Mouse (Mus musculus): ENCODE data around the gene Cd27. TPM values are rescaled to one million over a fixed set of nuclear protein-coding genes. Genes with fewer than 3 reads are reported as not detected.

Cd27 gene
- polyA plus RNA-seq, 1 experiment from 2014 or later: 3.1 TPM

DNA sequence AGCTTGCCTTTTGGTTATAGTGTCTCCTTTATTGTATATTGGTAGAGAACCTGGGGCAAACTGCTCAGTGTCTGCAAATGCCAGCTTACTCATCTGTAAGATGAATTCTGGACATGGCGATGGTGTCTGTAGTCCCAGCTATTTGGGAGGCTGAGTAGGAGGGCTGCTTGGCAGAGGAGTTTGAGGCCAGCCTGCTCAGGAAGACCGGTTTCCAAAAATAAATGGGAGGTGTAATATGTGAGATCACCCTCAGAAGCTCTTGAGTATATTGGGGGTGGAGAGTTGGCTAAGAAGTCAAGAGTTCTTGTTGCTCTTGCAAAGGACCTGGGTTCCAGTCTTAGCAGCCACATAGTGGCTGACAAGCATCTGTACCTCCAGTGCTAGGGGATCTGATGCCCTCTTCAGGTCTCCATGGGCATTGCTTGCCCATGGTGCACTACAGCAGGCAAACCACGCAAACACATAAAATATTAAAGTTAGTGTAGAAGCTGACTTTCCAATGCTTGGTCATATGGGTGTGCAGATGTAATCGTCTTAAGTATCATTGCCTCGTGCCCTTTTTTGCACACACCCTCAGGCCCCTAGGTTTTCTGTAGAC is 11.2 kb downstream of the Cd27 start:
- no peak overlapping the region for H3K4me3 ChIP-seq (ENCODE audit: low read length)
- no peaks in the 10 kb centered on the region; the same call in 1 of the 2 replicates for H3K4me1 ChIP-seq (replicated peaks; ENCODE audit: control insufficient read depth, insufficient read depth, low read length)
- no peak overlapping the region for H3K4me2 ChIP-seq (ENCODE audit: low read depth, low read length)
- ATAC-seq (ENCODE audit: low read depth): no peak
- no peak overlapping the region for H3K9ac ChIP-seq (ENCODE audit: low read length)
- no peaks in the 10 kb centered on the region for H3K27me3 ChIP-seq (ENCODE audit: control insufficient read depth, insufficient read depth, low read depth, low read length)
- no peaks in the 10 kb centered on the region for H3K36me3 ChIP-seq (ENCODE audit: control insufficient read depth, insufficient read depth, low read length)
- WGBS: 85% methylated on average over 5 of the region's 5 CpGs
- H3K27ac ChIP-seq (ENCODE audit: low read length): no peak overlapping the region
- H3K9me3 ChIP-seq (ENCODE audit: control insufficient read depth, low read length): no peaks in the 10 kb centered on the region

DNA sequence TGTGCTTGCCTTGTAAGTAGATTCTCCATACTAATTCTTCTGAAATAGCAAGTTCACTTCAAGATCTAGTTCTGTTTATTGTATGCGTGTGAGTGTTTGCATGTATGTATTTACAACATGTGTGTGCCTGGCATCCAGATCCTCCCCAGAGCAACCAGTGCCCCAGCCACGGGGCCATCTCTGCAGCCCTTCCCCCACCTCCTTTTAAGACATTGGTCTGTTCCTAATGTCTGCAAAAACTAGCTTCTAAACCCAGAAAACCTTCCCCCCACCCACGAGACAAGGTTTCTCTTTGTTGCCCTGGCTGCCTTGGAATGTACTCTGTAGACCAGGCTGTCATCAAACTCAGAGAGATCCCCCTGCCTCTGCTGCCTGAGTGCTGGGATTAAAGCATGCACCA is 14.2 kb downstream of the Cd27 start:
- H3K9ac ChIP-seq (ENCODE audit: low read length): no peak overlapping the region
- no peaks in the 10 kb centered on the region for H3K9me3 ChIP-seq (ENCODE audit: control insufficient read depth, low read length)
- no peak overlapping the region for H3K4me2 ChIP-seq (ENCODE audit: low read depth, low read length)
- H3K27me3 ChIP-seq (ENCODE audit: control insufficient read depth, insufficient read depth, low read depth, low read length): no peaks in the 10 kb centered on the region
- no peaks in the 10 kb centered on the region for H3K36me3 ChIP-seq (ENCODE audit: control insufficient read depth, insufficient read depth, low read length)
- ATAC-seq (ENCODE audit: low read depth): no peak
- no peak overlapping the region for H3K4me3 ChIP-seq (ENCODE audit: low read length)
- WGBS: 58% methylated on average over 3 of the region's 3 CpGs
- no peaks in the 10 kb centered on the region for H3K4me1 ChIP-seq (replicated peaks; ENCODE audit: control insufficient read depth, insufficient read depth, low read length)
- no peak overlapping the region for H3K27ac ChIP-seq (ENCODE audit: low read length)

DNA sequence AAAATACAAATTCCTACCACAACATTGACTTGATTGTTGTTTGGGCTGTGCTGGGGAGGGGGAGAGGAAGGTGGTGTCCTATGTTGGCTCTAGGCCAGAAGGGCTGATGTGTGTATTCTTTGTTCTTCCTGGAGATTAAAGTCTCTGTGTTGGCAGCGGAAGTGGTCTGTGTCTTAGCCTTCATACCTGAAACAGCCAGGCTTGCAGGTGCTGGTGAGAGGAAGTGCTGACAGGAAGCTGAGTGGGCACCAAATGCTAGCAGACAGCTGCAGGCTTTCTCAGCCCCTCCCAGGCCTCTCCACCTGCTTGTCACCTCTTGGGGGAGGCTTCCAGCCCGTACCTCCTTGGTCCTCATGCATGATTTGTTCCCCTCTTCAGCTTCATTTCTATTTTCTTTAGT is 14.7 kb downstream of the Cd27 start:
- no peak overlapping the region for H3K9ac ChIP-seq (ENCODE audit: low read length)
- ATAC-seq (ENCODE audit: low read depth): no peak
- H3K4me2 ChIP-seq (ENCODE audit: low read depth, low read length): no peak overlapping the region
- no peaks in the 10 kb centered on the region for H3K36me3 ChIP-seq (ENCODE audit: control insufficient read depth, insufficient read depth, low read length)
- 46% methylated on average over 2 of the region's 2 CpGs for WGBS
- H3K27me3 ChIP-seq (ENCODE audit: control insufficient read depth, insufficient read depth, low read depth, low read length): no peaks in the 10 kb centered on the region
- H3K27ac ChIP-seq (ENCODE audit: low read length): no peak overlapping the region
- H3K4me1 ChIP-seq (replicated peaks; ENCODE audit: control insufficient read depth, insufficient read depth, low read length): no peaks in the 10 kb centered on the region
- H3K4me3 ChIP-seq (ENCODE audit: low read length): no peak overlapping the region
- H3K9me3 ChIP-seq (ENCODE audit: control insufficient read depth, low read length): no peaks in the 10 kb centered on the region

DNA sequence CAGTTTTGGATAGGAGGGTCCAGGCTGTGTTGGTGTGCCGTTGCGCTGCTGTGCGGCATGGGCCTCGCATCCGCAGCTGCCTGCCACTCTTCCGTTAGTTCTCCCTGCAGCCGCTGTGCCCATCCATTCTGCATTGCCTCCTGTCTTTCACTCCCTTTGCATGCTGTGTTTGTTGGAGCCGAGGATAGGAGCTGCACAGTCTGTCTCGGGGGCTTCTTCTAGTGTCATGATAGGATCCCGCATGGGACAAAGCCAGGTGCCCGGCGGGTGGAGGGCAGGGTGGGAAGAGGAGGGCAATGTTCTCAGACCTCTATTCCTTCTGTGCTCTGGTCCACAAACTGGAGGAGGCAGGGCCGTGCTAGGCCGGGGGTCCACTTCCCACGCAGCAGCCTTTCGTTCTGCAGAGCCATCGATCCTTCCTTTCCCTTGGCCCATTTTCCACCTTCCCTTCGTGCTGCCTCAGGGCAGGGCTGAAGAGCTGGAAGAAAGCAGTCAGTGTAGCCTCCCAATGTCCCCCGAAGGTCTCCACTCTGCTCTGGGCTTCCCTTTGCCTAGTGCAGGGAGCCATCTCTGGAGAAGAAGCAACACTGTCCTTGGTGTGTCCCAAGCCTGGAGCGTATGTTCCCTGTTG is 15.6 kb downstream of the Cd27 start:
- no peak overlapping the region for H3K27ac ChIP-seq (ENCODE audit: low read length)
- H3K4me2 ChIP-seq (ENCODE audit: low read depth, low read length): no peak overlapping the region
- H3K4me3 ChIP-seq (ENCODE audit: low read length): no peak overlapping the region
- 87% methylated on average over 20 of the region's 20 CpGs for WGBS
- H3K9me3 ChIP-seq (ENCODE audit: control insufficient read depth, low read length): no peaks in the 10 kb centered on the region
- H3K36me3 ChIP-seq (ENCODE audit: control insufficient read depth, insufficient read depth, low read length): no peaks in the 10 kb centered on the region
- peaks cover 2% of the 10 kb centered on the region; the same call in 1 of the 2 replicates for H3K4me1 ChIP-seq (replicated peaks; ENCODE audit: control insufficient read depth, insufficient read depth, low read length)
- ATAC-seq (ENCODE audit: low read depth): no peak
- no peaks in the 10 kb centered on the region for H3K27me3 ChIP-seq (ENCODE audit: control insufficient read depth, insufficient read depth, low read depth, low read length)
- no peak overlapping the region for H3K9ac ChIP-seq (ENCODE audit: low read length)

DNA sequence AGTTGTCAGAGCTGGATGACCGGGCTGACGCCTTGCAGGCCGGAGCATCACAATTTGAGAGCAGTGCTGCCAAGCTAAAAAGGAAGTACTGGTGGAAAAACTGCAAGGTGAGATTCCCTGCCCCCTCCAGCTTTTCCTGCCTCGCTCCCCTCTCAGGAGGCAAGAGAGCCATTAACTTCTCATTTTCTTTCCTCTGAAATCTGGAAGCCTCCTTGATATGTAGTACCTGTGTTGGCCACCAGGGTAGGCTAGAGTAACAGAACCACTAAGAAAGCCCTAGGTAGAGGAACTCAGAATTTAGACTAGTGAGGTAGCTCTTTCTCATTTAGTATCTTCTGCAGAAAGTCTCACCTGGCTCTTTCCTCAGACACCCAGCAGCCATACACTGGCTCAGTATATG is 17.8 kb downstream of the Cd27 start:
- Histone ChIP-seq H3K4me3 (ENCODE audit: low read length) (no peak overlapping the region), H3K9ac (ENCODE audit: low read length) (no peak overlapping the region), H3K27ac (ENCODE audit: low read length) (no peak overlapping the region), H3K4me2 (ENCODE audit: low read depth, low read length) (no peak overlapping the region), H3K27me3 (ENCODE audit: control insufficient read depth, insufficient read depth, low read depth, low read length) (peaks cover 1% of the 10 kb centered on the region; the same call in 1 of the 2 replicates), H3K36me3 (ENCODE audit: control insufficient read depth, insufficient read depth, low read length) (no peaks in the 10 kb centered on the region), H3K4me1 (replicated peaks; ENCODE audit: control insufficient read depth, insufficient read depth, low read length) (peaks cover 6% of the 10 kb centered on the region; the same call in 1 of the 2 replicates), H3K9me3 (ENCODE audit: control insufficient read depth, low read length) (no peaks in the 10 kb centered on the region)
- WGBS: 69% methylated on average over 4 of the region's 4 CpGs
- ATAC-seq (ENCODE audit: low read depth): no peak

DNA sequence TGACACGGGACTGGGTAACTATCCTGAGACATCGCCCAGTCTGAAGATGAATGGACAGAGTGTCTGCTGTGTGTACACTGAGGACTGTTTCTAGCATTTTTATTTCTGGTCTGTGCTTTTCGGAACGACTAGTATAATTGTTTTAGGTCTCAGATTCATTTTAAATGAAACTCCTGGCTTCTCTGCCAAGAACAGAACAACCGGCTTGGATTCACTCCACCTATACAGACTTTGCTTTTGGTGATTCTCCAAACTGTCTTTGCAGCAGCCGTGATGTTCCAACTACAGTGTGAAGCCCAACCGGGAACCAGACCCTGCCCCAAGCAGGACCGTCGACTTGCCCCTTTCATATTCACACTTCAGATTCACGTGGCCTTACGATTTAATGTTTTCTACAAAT is 18.9 kb downstream of the Cd27 start:
- Histone ChIP-seq H3K27me3 (ENCODE audit: control insufficient read depth, insufficient read depth, low read depth, low read length) (peaks cover 2% of the 10 kb centered on the region; the same call in 1 of the 2 replicates), H3K4me3 (ENCODE audit: low read length) (no peak overlapping the region), H3K27ac (ENCODE audit: low read length) (no peak overlapping the region), H3K36me3 (ENCODE audit: control insufficient read depth, insufficient read depth, low read length) (no peaks in the 10 kb centered on the region), H3K4me2 (ENCODE audit: low read depth, low read length) (no peak overlapping the region), H3K4me1 (replicated peaks; ENCODE audit: control insufficient read depth, insufficient read depth, low read length) (peaks cover 6% of the 10 kb centered on the region; the same call in 1 of the 2 replicates), H3K9me3 (ENCODE audit: control insufficient read depth, low read length) (no peaks in the 10 kb centered on the region), H3K9ac (ENCODE audit: low read length) (no peak overlapping the region)
- WGBS: 77% methylated on average over 11 of the region's 11 CpGs
- ATAC-seq (ENCODE audit: low read depth): no peak

DNA sequence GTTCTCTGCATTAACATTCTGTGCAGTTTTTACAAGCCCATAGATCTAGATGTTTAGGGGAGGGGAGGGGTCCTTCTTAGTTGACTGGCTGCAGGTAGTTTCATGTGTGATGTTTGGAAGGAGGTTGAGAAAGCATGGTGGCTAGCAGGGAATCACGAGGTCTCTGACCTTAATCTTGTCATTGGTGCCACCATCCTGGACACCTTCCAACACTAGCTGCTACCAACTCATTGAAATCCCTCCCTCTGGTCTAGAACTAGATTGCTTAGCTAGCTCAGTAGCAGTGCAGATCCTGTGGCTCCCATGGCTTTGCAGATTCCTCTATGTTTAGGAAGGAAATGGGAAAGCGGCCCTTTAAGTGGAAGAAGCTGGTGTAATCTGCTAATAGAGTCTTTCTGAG is 19.9 kb downstream of the Cd27 start:
- Histone ChIP-seq H3K9ac (ENCODE audit: low read length) (no peak overlapping the region), H3K27me3 (ENCODE audit: control insufficient read depth, insufficient read depth, low read depth, low read length) (peaks cover 2% of the 10 kb centered on the region; the same call in 1 of the 2 replicates), H3K36me3 (ENCODE audit: control insufficient read depth, insufficient read depth, low read length) (no peaks in the 10 kb centered on the region), H3K4me3 (ENCODE audit: low read length) (no peak overlapping the region), H3K4me2 (ENCODE audit: low read depth, low read length) (no peak overlapping the region), H3K27ac (ENCODE audit: low read length) (no peak overlapping the region), H3K9me3 (ENCODE audit: control insufficient read depth, low read length) (no peaks in the 10 kb centered on the region), H3K4me1 (replicated peaks; ENCODE audit: control insufficient read depth, insufficient read depth, low read length) (peaks cover 6% of the 10 kb centered on the region; the same call in 1 of the 2 replicates)
- WGBS: 74% methylated on average over 2 of the region's 2 CpGs
- no peak for ATAC-seq (ENCODE audit: low read depth)

DNA sequence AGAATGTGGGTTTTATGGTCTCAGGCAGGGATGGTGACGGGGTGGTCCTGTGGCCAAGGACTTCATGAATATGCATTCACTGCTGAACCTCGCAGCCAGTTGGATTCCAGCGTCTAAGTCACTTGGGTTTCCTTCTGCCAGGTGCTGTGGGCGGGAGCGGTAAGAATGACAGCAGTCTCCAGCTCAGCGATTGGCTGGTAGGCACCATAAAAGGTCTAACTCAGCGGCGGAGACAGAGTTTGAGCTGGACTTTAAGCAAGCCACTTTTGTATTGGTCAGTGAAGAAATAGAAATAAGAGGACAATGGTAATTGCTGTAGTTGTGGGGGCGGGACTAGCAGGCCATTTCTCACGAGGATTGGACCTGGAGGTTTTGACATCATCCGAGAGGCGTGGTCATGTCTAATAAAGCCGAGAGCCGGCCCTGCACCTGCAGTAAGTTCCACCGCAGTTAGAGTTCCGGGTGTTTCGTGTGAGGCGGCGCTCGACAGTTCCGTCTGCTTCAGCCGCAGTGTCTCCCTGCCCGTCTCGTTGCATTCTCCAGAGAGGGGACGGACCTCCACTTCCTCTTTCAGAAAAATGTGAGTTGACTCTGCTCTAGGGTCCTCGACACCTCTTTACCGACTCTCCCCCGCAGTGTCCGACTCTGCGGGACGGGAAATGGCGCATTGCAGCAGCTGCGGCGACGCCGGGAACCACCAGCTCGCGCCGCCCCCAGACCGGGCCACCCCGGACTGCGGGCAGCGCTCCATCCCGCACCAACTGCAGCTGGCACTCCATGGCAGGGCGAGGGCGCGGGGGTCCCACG is 21.5 kb downstream of the Cd27 start, which contains the start of gene Vamp1:
TSS of gene Vamp1 (plus strand) at position 404 of the 807 bp plus-strand sequence.
- WGBS: under 1% methylated on average over 48 of the region's 48 CpGs
- peak within 1 kb of the TSS; percentile 72 for H3K27ac ChIP-seq (ENCODE audit: low read length)
- no peaks in the 10 kb centered on the region for H3K36me3 ChIP-seq (ENCODE audit: control insufficient read depth, insufficient read depth, low read length)
- peak within 1 kb of the TSS; percentile 78 for H3K4me3 ChIP-seq (ENCODE audit: low read length)
- H3K9ac ChIP-seq (ENCODE audit: low read length): peak within 1 kb of the TSS; percentile 79
- peaks cover 2% of the 10 kb centered on the region; the same call in 1 of the 2 replicates for H3K27me3 ChIP-seq (ENCODE audit: control insufficient read depth, insufficient read depth, low read depth, low read length)
- peak within 1 kb of the TSS; percentile 96 for H3K4me2 ChIP-seq (ENCODE audit: low read depth, low read length)
- peak; percentile 97 for ATAC-seq (ENCODE audit: low read depth)
- no peaks in the 10 kb centered on the region for H3K9me3 ChIP-seq (ENCODE audit: control insufficient read depth, low read length)
- peaks cover 6% of the 10 kb centered on the region; the same call in 1 of the 2 replicates for H3K4me1 ChIP-seq (replicated peaks; ENCODE audit: control insufficient read depth, insufficient read depth, low read length)

DNA sequence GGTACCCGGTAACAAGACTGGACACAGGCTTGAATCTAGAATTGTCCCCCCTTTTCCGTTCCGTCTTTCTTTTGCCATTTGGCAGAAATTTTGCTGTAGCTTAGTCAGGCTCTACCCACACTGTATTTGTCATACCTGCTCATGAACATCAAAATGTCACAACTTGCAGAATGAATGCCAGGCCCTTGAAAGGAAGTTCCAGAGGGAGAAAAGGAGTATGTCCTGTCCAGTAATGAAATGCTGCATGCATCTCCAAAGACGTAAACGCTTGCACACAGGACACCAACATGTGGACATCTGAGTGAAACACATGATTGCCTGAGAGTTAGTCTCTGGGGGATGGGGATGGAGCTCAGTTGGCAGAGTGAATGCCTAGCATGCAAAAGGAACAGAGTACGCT is 23.1 kb downstream of the Cd27 start:
- no peak overlapping the region for H3K9ac ChIP-seq (ENCODE audit: low read length)
- peaks cover 6% of the 10 kb centered on the region; the same call in 1 of the 2 replicates for H3K4me1 ChIP-seq (replicated peaks; ENCODE audit: control insufficient read depth, insufficient read depth, low read length)
- H3K27me3 ChIP-seq (ENCODE audit: control insufficient read depth, insufficient read depth, low read depth, low read length): peaks cover 2% of the 10 kb centered on the region; the same call in 1 of the 2 replicates
- no peak overlapping the region for H3K4me3 ChIP-seq (ENCODE audit: low read length)
- WGBS: 79% methylated on average over 6 of the region's 6 CpGs
- no peaks in the 10 kb centered on the region; the same call in 1 of the 2 replicates for H3K9me3 ChIP-seq (ENCODE audit: control insufficient read depth, low read length)
- no peaks in the 10 kb centered on the region for H3K36me3 ChIP-seq (ENCODE audit: control insufficient read depth, insufficient read depth, low read length)
- ATAC-seq (ENCODE audit: low read depth): no peak
- no peak overlapping the region for H3K4me2 ChIP-seq (ENCODE audit: low read depth, low read length)
- no peak overlapping the region for H3K27ac ChIP-seq (ENCODE audit: low read length)
